Mouse (Mus musculus) thymus, adult 2 months (tissue): ENCODE measurements at regions not wholly inside any gene's neighbourhood (a gene's known extent, or its start where the extent isn't known, plus 50 kb on each side); places are given as distances from the start of the nearest gene placed in this dataset.

Experiments
- CTCF ChIP-seq: fragments of 200-500 bp; IDR thresholded peaks from 2 replicates; pipeline ENCODE4 v1.5.1; 2012; ENCODE audit warnings: mild to moderate bottlenecking, control low read depth, low read length, moderate library complexity, borderline replicate concordance; ENCODE audit not compliant: control insufficient read depth, poor library complexity, insufficient read depth; ENCODE audit errors: extremely low read depth
- POLR2A ChIP-seq: fragments of 200-500 bp; IDR thresholded peaks from 2 replicates; pipeline ENCODE4 v1.6.1; 2012; ENCODE audit warnings: mild to moderate bottlenecking, low read length, control low read depth, moderate library complexity; ENCODE audit not compliant: control insufficient read depth, poor library complexity, insufficient read depth; ENCODE audit errors: extremely low read depth

DNA sequence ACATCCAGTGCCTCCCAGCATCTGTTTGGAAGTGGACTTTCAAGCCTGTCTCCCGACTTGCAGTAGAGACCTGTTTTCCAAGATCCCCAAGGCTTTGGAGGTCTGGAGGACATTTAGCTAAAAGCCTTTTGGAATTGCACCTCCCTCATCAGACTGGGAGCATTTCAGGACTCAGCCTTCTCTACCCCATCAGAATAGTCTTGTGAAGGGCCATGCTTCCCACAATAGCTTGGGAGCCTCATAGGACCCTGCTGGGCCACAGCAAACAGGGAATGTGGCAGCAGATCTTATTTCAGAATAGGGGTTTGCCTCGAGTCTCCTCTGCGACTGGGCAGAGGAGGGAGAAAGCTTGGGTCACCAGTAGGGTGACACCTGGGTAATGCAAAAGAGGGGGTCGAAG, 66.2 kb upstream of the Nkd1 start:
- TF ChIP-seq CTCF (no peak), POLR2A (no peak)
